Mouse (Mus musculus): ENCODE measurements around the gene Slc38a10.

DNA sequence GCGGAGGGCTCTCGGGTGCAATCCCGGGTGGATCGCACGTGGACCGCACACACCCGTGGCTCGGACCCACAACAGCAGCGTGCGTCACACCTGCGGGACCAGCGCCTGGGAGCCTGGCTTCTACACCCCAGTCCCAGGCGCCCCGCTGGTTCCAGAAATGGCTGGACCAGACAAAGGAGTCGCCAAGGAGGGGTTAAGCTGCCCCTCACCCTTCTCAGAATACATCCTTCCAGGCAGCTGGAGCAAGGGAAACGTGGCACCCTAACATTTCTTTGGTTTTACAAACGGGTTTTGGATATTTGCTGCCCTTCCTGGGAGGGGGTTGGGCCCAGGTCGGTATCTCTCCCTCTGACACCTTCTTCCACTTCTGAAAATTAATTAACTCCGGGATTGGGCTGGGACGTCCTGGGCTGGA is 35.7 kb upstream of the Slc38a10 start:
- TF ChIP-seq CTCF (IDR thresholded peaks at IDR 0.05; ENCODE audit: control insufficient read depth, insufficient read depth, insufficient replicate concordance, low read depth, low read length) (no peak), POLR2A (IDR thresholded peaks at IDR 0.05; ENCODE audit: control insufficient read depth, low read depth, low read length) (no peak)
